Mouse (Mus musculus): ENCODE measurements around the gene Clcn5. TPM values are rescaled to one million over a fixed set of nuclear protein-coding genes. Genes with fewer than 3 reads are reported as not detected.

The Clcn5 gene
- polyA plus RNA-seq (2017; shearing (Covaris generic)): 6.1 TPM

DNA sequence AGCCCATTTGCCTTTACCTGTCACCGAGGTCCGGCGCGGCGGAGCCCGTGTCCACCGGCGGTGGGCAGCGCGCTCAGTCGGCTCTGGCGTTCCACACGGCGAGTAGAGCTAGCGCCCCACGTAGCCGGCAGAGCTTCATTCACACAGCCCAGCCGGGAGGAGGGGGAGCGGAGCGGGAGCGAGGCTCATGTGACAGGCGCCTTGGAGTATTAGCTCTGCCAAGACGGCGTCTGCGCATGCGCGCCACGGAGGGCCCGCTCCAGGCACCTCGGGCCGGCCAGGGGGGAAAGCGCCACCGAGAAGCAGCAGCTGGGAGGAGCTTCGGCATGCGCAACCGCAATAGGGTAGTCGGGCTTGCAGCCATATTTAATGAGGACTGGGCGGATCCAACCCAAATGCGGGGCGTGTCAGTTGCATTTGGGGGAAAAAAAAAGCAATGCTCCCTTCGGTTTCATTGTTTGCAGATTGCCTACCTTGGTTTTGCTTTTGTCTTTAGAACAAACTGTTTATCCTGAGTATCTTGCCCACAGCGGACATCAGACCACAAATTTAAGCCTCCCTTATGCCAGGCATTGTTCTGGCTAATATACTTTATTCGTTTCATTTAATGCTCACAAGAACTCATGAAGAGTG is at the start of gene Clcn5:
Gene Clcn5 (minus strand): TSS at position 270 of the 633 bp plus-strand sequence.

Other genes starting within 250 kb of the Clcn5 start
- 0.37 TPM for gene Usp27x, start 56.5 kb upstream of the Clcn5 start, polyA plus RNA-seq (2017; shearing (Covaris generic))